8 mouse cellular contexts compared by ENCODE assay signal in genomic region chr10:44381397-44381796, GRCm38 (mm10).
A peak's percentile ranks its signal among the peaks of the same experiment; 100 is the strongest.
DNase-seq lines count a peak whose midpoint lies in the region; ATAC-seq and TF ChIP-seq lines count a peak whose summit lies in the region.

No protein-coding gene starts in this region.

- no peaks in the 10 kb centered on the region for H3K9me3 ChIP-seq in embryonic facial prominence, embryonic 10.5 days
- H3K9me3 ChIP-seq in heart, embryonic 11.5 days (replicated peaks; ENCODE audit: control insufficient read depth, low read length): no peaks in the 10 kb centered on the region
- H3K9me3 ChIP-seq in lung, postnatal 0 days (ENCODE audit: low read length): no peaks in the 10 kb centered on the region

- no peaks in the 10 kb centered on the region for H3K36me3 ChIP-seq in embryonic facial prominence, embryonic 10.5 days (replicated peaks)
- H3K36me3 ChIP-seq in heart, embryonic 11.5 days (ENCODE audit: control insufficient read depth, insufficient read depth, low read length): no peaks in the 10 kb centered on the region
- H3K36me3 ChIP-seq in lung, postnatal 0 days (ENCODE audit: insufficient read depth, low read length): no peaks in the 10 kb centered on the region

- TF ChIP-seq CTCF in lung, postnatal 0 days (IDR thresholded peaks at IDR 0.05): no peak

- H3K4me2 ChIP-seq in heart, embryonic 11.5 days: no peak overlapping the region
- H3K4me2 ChIP-seq in lung, postnatal 0 days (replicated peaks; ENCODE audit: low read depth, low read length): no peak overlapping the region

- no peaks in the 10 kb centered on the region for H3K27me3 ChIP-seq in embryonic facial prominence, embryonic 10.5 days (replicated peaks; ENCODE audit: low read depth, poor library complexity, severe bottlenecking)
- no peaks in the 10 kb centered on the region for H3K27me3 ChIP-seq in heart, embryonic 11.5 days (ENCODE audit: control insufficient read depth, insufficient read depth, low read length)
- H3K27me3 ChIP-seq in lung, postnatal 0 days (replicated peaks; ENCODE audit: insufficient read depth, low read length): no peaks in the 10 kb centered on the region

- peak; percentile 17 for ATAC-seq in CD4-positive, CD25-positive, alpha-beta regulatory T cell, adult 4 months
- peak; percentile 52; the same call in 1 of the 2 replicates for ATAC-seq in heart, embryonic 11.5 days (replicated peaks; ENCODE audit: insufficient number of reproducible peaks, low FRiP score, low TSS enrichment)
- peak; percentile 29; the same call in 1 of the 2 replicates for ATAC-seq in lung, postnatal 0 days
- no peak for ATAC-seq in monocyte, adult 5-6 weeks (replicated peaks; ENCODE audit: insufficient number of reproducible peaks, low FRiP score, low TSS enrichment, poor library complexity, severe bottlenecking)

- peak overlapping the region; percentile 70; the same call in 1 of the 2 replicates for H3K27ac ChIP-seq in embryonic facial prominence, embryonic 10.5 days (replicated peaks)
- no peak overlapping the region for H3K27ac ChIP-seq in heart, embryonic 11.5 days (ENCODE audit: low read depth, low read length)
- H3K27ac ChIP-seq in lung, postnatal 0 days (ENCODE audit: low read length): no peak overlapping the region

- no peak overlapping the region for H3K4me3 ChIP-seq in embryonic facial prominence, embryonic 10.5 days
- H3K4me3 ChIP-seq in heart, embryonic 11.5 days (ENCODE audit: low read depth, low read length): no peak overlapping the region
- no peak overlapping the region for H3K4me3 ChIP-seq in lung, postnatal 0 days (ENCODE audit: low read depth, low read length)

- no peak for TF ChIP-seq EP300 in lung, postnatal 0 days (IDR thresholded peaks at IDR 0.05)

- no peak overlapping the region for H3K9ac ChIP-seq in heart, embryonic 11.5 days (ENCODE audit: low read depth, low read length)
- no peak overlapping the region for H3K9ac ChIP-seq in lung, postnatal 0 days (replicated peaks; ENCODE audit: low read depth)

- peaks cover 25% of the 10 kb centered on the region for H3K4me1 ChIP-seq in embryonic facial prominence, embryonic 10.5 days
- H3K4me1 ChIP-seq in heart, embryonic 11.5 days (ENCODE audit: control insufficient read depth, insufficient read depth, low read length): peaks cover 13% of the 10 kb centered on the region
- no peaks in the 10 kb centered on the region; the same call in 1 of the 2 replicates for H3K4me1 ChIP-seq in lung, postnatal 0 days (ENCODE audit: insufficient read depth, low read depth, low read length)

- whole genome bisulfite sequencing in embryonic facial prominence, embryonic 10.5 days: 46% methylated on average over 3 of the region's 3 CpGs
- WGBS in heart, embryonic 11.5 days (ENCODE audit: insufficient replicate concordance): 23% methylated on average over 3 of the region's 3 CpGs
- WGBS in lung, postnatal 0 days: 2% methylated on average over 3 of the region's 3 CpGs

- DNase-seq in adipocyte (ENCODE audit: low spot score): peak; percentile 43
- peak; percentile 54 for DNase-seq in embryonic facial prominence, embryonic 10.5 days (ENCODE audit: low spot score)
- DNase-seq in kidney, postnatal 10 days: peak; percentile 81
- DNase-seq in lung, postnatal 0 days (ENCODE audit: low spot score): peak; percentile 28
- DNase-seq in spleen, postnatal 10 days (ENCODE audit: low spot score in 2 of 2): peak; percentile 20 to 44

Comparison
In these comparisons a context has a peak if more than half of its experiments do, and no peak if none do; other contexts are left out.
1. DNase-seq: peak in every context shown above with its lines; median percentile 81 in kidney, postnatal 10 days; 54 in embryonic facial prominence, embryonic 10.5 days; 43 in adipocyte; 32 in spleen, postnatal 10 days; 28 in lung, postnatal 0 days.